Mouse (Mus musculus): Measurements from ENCODE around the gene Kifc3.

DNA sequence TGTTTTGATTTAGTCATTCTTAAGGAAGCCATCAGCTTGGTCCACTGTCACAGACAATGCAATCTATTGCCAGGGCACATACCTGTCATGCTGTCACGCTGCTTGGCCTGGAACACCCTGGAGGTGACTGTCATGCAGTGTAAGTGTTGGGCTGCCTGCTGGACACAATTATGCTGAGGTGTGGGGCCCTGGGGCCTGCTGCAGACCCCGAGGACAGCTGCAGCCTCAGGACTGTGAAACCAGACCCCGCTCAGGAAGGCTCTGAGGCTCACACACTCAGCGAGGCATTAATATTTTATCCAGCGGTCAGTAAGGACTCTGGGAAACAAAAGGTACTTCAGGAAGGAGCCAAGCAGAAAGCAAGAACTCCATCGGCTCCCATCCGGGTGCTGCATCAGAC lies 38.1 kb downstream of the Kifc3 start:
- TF ChIP-seq CTCF (IDR thresholded peaks at IDR 0.05; ENCODE audit: extremely low read depth, insufficient read length, insufficient replicate concordance, low read depth, low read length) (no peak), POLR2A (IDR thresholded peaks at IDR 0.05; ENCODE audit: low read depth, low read length) (no peak)

Measured in small intestine, adult 2 months (tissue).